8 mouse cellular contexts compared by ENCODE assay signal in the genomic region with DNA sequence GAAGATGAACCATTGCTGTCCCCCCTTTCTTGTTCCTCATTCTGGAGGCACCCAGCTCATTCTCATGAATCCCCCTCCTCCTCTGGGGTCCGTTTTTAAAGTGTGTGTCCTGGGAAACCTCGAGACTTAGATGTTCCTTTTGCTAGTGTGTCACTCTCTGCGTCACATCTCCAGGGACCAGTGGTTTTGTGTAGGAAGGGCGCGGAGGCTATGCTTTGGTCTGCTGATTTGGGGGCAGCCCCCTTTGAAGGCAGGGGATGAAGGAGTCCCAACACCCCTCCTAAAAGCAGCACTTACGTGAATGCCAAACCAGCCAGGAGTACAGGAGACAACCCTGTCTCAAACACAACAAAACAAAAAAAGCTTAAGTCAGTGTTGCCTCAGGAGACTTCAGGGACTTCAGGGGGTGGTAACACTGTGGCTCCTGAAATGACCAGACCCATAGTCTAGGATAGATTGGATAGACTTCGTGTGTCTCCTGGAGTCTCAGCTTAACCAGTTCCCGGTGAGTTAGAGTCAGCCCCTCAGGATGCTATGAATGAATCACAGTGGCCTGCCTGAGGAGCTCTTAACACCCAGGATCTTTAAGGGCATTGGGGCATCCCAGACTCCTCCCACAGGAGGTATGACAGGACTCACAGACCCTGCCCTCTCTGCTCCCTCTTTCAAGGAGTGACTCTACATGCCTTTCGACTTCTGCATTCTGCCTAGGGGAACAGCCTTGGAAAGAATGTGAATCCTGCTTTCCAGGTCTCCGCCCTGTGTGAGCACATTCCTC. TPM values are rescaled to one million over a fixed set of nuclear protein-coding genes. Genes with fewer than 3 reads are reported as not detected.
A peak's percentile ranks its signal among the peaks of the same experiment; 100 is the strongest.
DNase-seq lines count a peak whose midpoint lies in the region; ATAC-seq and TF ChIP-seq lines count a peak whose summit lies in the region.

No protein-coding gene starts in this region.

- peak overlapping the region; percentile 92 for H3K4me3 ChIP-seq in C2C12 (ENCODE audit: insufficient read depth, poor library complexity, severe bottlenecking)
- peak overlapping the region; percentile 91 for H3K4me3 ChIP-seq in limb, embryonic 14.5 days (replicated peaks; ENCODE audit: low read length)
- H3K4me3 ChIP-seq in midbrain, embryonic 15.5 days = peak overlapping the region; percentile 84

- peak overlapping the region; percentile 82 for H3ac ChIP-seq in C2C12 (ENCODE audit: control insufficient read depth, insufficient read length, low read depth)

- H3K4me1 ChIP-seq in limb, embryonic 14.5 days (ENCODE audit: control insufficient read depth, insufficient read depth, low read length) = peaks cover 22% of the 10 kb centered on the region
- peaks cover 42% of the 10 kb centered on the region for H3K4me1 ChIP-seq in midbrain, embryonic 15.5 days

- intact Hi-C loops in heart, postnatal 36 days (cut with DNase I) = loop anchor here (2.0 kb wide), 1 partner anchor 13 kb away; no protein-coding TSS in a partner anchor
- intact Hi-C loops in left cerebral cortex, postnatal 14 days (cut with DNase I) = no loop called here

- no peak for ATAC-seq in limb, embryonic 14.5 days (ENCODE audit: low FRiP score, low read depth)
- ATAC-seq in midbrain, embryonic 15.5 days (replicated peaks) = no peak

- H3K9ac ChIP-seq in limb, embryonic 14.5 days (ENCODE audit: low read depth, low read length, severe bottlenecking) = peak overlapping the region; percentile 80
- H3K9ac ChIP-seq in midbrain, embryonic 15.5 days = peak overlapping the region; percentile 63

- peaks cover 53% of the 10 kb centered on the region for H3K79me3 ChIP-seq in C2C12 (ENCODE audit: low read depth)

- TF ChIP-seq CTCF in C2C12 (IDR thresholded peaks at IDR 0.05; ENCODE audit: control insufficient read depth, insufficient read depth, insufficient read length) = no peak

- no peak for TF ChIP-seq POLR2A in limb, embryonic 14.5 days (IDR thresholded peaks at IDR 0.05; ENCODE audit: borderline replicate concordance, extremely low read depth, insufficient read depth, insufficient read length)

- peak; percentile 83 for DNase-seq in adrenal gland, postnatal 10 days
- DNase-seq in fibroblast of lung, adult 2 months (ENCODE audit: low read depth) = peak; percentile 68
- DNase-seq in heart, postnatal 36 days = peak; percentile 78 to 85
- peak; percentile 77 for DNase-seq in limb, embryonic 14.5 days (ENCODE audit: low spot score)
- peak; percentile 75 for DNase-seq in testis, postnatal 14 days (ENCODE audit: low spot score)
- DNase-seq in left cerebral cortex, postnatal 14 days (ENCODE audit: low spot score in 2 of 2) = no peak

- H3K79me2 ChIP-seq in C2C12 (ENCODE audit: control insufficient read depth, insufficient read depth) = peaks cover 68% of the 10 kb centered on the region

- H3K4me2 ChIP-seq in limb, embryonic 14.5 days (replicated peaks; ENCODE audit: low read depth, low read length, severe bottlenecking) = peak overlapping the region; percentile 78
- peak overlapping the region; percentile 97 for H3K4me2 ChIP-seq in midbrain, embryonic 15.5 days

- no peaks in the 10 kb centered on the region for H3K27me3 ChIP-seq in C2C12 (ENCODE audit: control insufficient read depth, insufficient read depth, insufficient read length)
- H3K27me3 ChIP-seq in limb, embryonic 14.5 days (ENCODE audit: control insufficient read depth, insufficient read depth, low read length) = no peaks in the 10 kb centered on the region
- H3K27me3 ChIP-seq in midbrain, embryonic 15.5 days (replicated peaks) = no peaks in the 10 kb centered on the region

- WGBS in limb, embryonic 14.5 days = 5% methylated on average over 10 of the region's 10 CpGs
- WGBS in midbrain, embryonic 15.5 days = 6% methylated on average over 10 of the region's 10 CpGs

- no peak overlapping the region; the same call in 1 of the 2 replicates for H3K27ac ChIP-seq in limb, embryonic 14.5 days (replicated peaks; ENCODE audit: low read depth, low read length)
- 0 out of 2 replicates have a peak overlapping the region, but pooled peaks have one; percentile 82 for H3K27ac ChIP-seq in midbrain, embryonic 15.5 days

- H3K9me3 ChIP-seq in limb, embryonic 14.5 days (ENCODE audit: control insufficient read depth, low read length) = no peaks in the 10 kb centered on the region
- no peaks in the 10 kb centered on the region for H3K9me3 ChIP-seq in midbrain, embryonic 15.5 days

- peaks cover 40% of the 10 kb centered on the region for H3K36me3 ChIP-seq in C2C12 (ENCODE audit: control insufficient read depth, insufficient read depth)
- H3K36me3 ChIP-seq in limb, embryonic 14.5 days (ENCODE audit: control insufficient read depth, insufficient read depth, low read length) = peaks cover 35% of the 10 kb centered on the region
- peaks cover 7% of the 10 kb centered on the region; the same call in 1 of the 2 replicates for H3K36me3 ChIP-seq in midbrain, embryonic 15.5 days (replicated peaks)

TF ChIP-seq in C2C12, 6 proteins besides CTCF, POLR2A, EP300 and RAD21:
- TF ChIP-seq CEBPB (IDR thresholded peaks at IDR 0.05; ENCODE audit: low read depth) = no peak
- TF ChIP-seq MAX (IDR thresholded peaks at IDR 0.05) = peak; percentile 33

RNA-seq across cellular contexts. Expression of gene Ehd1, which starts 1.3 kb away (rescaled TPM):
- 219 TPM for polyA plus RNA-seq in C2C12 (2012; fragmentation: generic; extraction: Trizol)
- total RNA-seq in adrenal gland, postnatal 10 days (2021) = 100 to 1,000 TPM; 104 to 106 TPM
- total RNA-seq in heart, postnatal 36 days (2021) = 100 to 1,000 TPM; 105 to 151 TPM
- 160 and 232 TPM in 2 replicates for polyA plus RNA-seq in limb, embryonic 14.5 days (2012; rRNA removed)
- polyA plus RNA-seq in limb, embryonic 14.5 days (2014; fragmentation: Nextera tagmentation; extraction: Ambion mirVana) = 68.7 and 81.8 TPM in 2 replicates
- polyA plus RNA-seq in midbrain, embryonic 15.5 days (2015; fragmentation: Nextera tagmentation; extraction: Ambion mirVana) = 107 and 111 TPM in 2 replicates
- total RNA-seq in left cerebral cortex, postnatal 14 days (2021) = 10 to 100 TPM; 44.2 to 51.7 TPM

RNA-seq across cellular contexts. Expression of gene Cdc42bpg, which starts 28.4 kb away (rescaled TPM):
- 7.2 TPM for polyA plus RNA-seq in C2C12 (2012; fragmentation: generic; extraction: Trizol)
- 10 to 100 TPM; 10.3 to 11.6 TPM for total RNA-seq in adrenal gland, postnatal 10 days (2021)
- 10 to 100 TPM; 10.9 to 11.9 TPM for total RNA-seq in heart, postnatal 36 days (2021)
- 15.2 and 17.0 TPM in 2 replicates for polyA plus RNA-seq in limb, embryonic 14.5 days (2012; rRNA removed)
- 1.4 and 2.0 TPM in 2 replicates for polyA plus RNA-seq in limb, embryonic 14.5 days (2014; fragmentation: Nextera tagmentation; extraction: Ambion mirVana)
- polyA plus RNA-seq in midbrain, embryonic 15.5 days (2015; fragmentation: Nextera tagmentation; extraction: Ambion mirVana) = 0.40 and 0.47 TPM in 2 replicates
- 1 to 10 TPM; 2.7 to 3.1 TPM for total RNA-seq in left cerebral cortex, postnatal 14 days (2021)

RNA-seq across cellular contexts. Expression of gene Atg2a, which starts 36.4 kb away (rescaled TPM):
- polyA plus RNA-seq in C2C12 (2012; fragmentation: generic; extraction: Trizol) = 10.3 TPM
- total RNA-seq in adrenal gland, postnatal 10 days (2021) = 10 to 100 TPM; 25.0 to 30.2 TPM
- 10 to 100 TPM; 24.5 to 25.9 TPM for total RNA-seq in heart, postnatal 36 days (2021)
- polyA plus RNA-seq in limb, embryonic 14.5 days (2012; rRNA removed) = 18.3 and 25.7 TPM in 2 replicates
- polyA plus RNA-seq in limb, embryonic 14.5 days (2014; fragmentation: Nextera tagmentation; extraction: Ambion mirVana) = 10.6 and 14.6 TPM in 2 replicates
- polyA plus RNA-seq in midbrain, embryonic 15.5 days (2015; fragmentation: Nextera tagmentation; extraction: Ambion mirVana) = 16.1 and 16.4 TPM in 2 replicates
- total RNA-seq in left cerebral cortex, postnatal 14 days (2021) = 10 to 100 TPM; 37.8 to 38.5 TPM

RNA-seq across cellular contexts. Expression of gene Ppp2r5b, which starts 42.2 kb away (rescaled TPM):
- 25.3 TPM for polyA plus RNA-seq in C2C12 (2012; fragmentation: generic; extraction: Trizol)
- total RNA-seq in adrenal gland, postnatal 10 days (2021) = 10 to 100 TPM; 52.9 to 56.9 TPM
- 10 to 100 TPM; 34.5 to 35.3 TPM for total RNA-seq in heart, postnatal 36 days (2021)
- 45.0 and 48.1 TPM in 2 replicates for polyA plus RNA-seq in limb, embryonic 14.5 days (2012; rRNA removed)
- polyA plus RNA-seq in limb, embryonic 14.5 days (2014; fragmentation: Nextera tagmentation; extraction: Ambion mirVana) = 27.5 and 27.8 TPM in 2 replicates
- polyA plus RNA-seq in midbrain, embryonic 15.5 days (2015; fragmentation: Nextera tagmentation; extraction: Ambion mirVana) = 141 and 149 TPM in 2 replicates
- total RNA-seq in left cerebral cortex, postnatal 14 days (2021) = 100 to 1,000 TPM; 187 to 194 TPM

RNA-seq across cellular contexts. Expression of gene Gpha2, which starts 51.7 kb away (rescaled TPM):
- polyA plus RNA-seq in C2C12 (2012; fragmentation: generic; extraction: Trizol) = 0.13 TPM
- total RNA-seq in adrenal gland, postnatal 10 days (2021) = 10 to 100 TPM; 16.9 to 18.2 TPM
- not detected for total RNA-seq in heart, postnatal 36 days (2021)
- polyA plus RNA-seq in limb, embryonic 14.5 days (2012; rRNA removed) = 1.5 and 2.7 TPM in 2 replicates
- polyA plus RNA-seq in limb, embryonic 14.5 days (2014; fragmentation: Nextera tagmentation; extraction: Ambion mirVana) = 1.2 and 2.3 TPM in 2 replicates
- polyA plus RNA-seq in midbrain, embryonic 15.5 days (2015; fragmentation: Nextera tagmentation; extraction: Ambion mirVana) = not detected in 2 replicates
- total RNA-seq in left cerebral cortex, postnatal 14 days (2021) = not detected

Comparison
In these comparisons a context has a peak if more than half of its experiments do, and no peak if none do; other contexts are left out.
1. DNase-seq: peak in adrenal gland, postnatal 10 days (single experiment), fibroblast of lung, adult 2 months (single experiment), heart, postnatal 36 days (2 of 2), limb, embryonic 14.5 days (single experiment) and testis, postnatal 14 days (single experiment); none in left cerebral cortex, postnatal 14 days (0 of 2).
2. Peak in every context shown above with its lines, with median percentiles within 50 percentile points of each other: H3K4me3 ChIP-seq.